Mouse (Mus musculus) right cerebral cortex, postnatal 14 days (tissue): ENCODE results near the gene Casp2.

Experiments used
- DNase-seq: peaks from one replicate; pipeline ENCODE4 v3.0.0; 2022

The Casp2 gene

GRCm38 (mm10) chr6:42264626-42265312 lies at the start of gene Casp2:
Gene Casp2 (plus strand): TSS chr6:42264985.
- DNase-seq, result peak; percentile 98

- no peak for DNase-seq
Observed at GRCm38 (mm10) chr6:42215028-42215427, 49.8 kb upstream of the Casp2 start, which contains the start of gene Tas2r144. Gene Tas2r144 (plus strand): TSS chr6:42215328.

- DNase-seq, result no peak
Observed at GRCm38 (mm10) chr6:42222286-42222685, 42.5 kb upstream of the Casp2 start.

GRCm38 (mm10) chr6:42225046-42225445 lies 39.7 kb upstream of the Casp2 start:
- no peak for DNase-seq

- peak; percentile 73 for DNase-seq
Observed at GRCm38 (mm10) chr6:42227240-42228101, 37.3 kb upstream of the Casp2 start.

- DNase-seq, result no peak
Observed at GRCm38 (mm10) chr6:42229610-42230009, 35.2 kb upstream of the Casp2 start.

- peak; percentile 11 for DNase-seq
Observed at GRCm38 (mm10) chr6:42231191-42231590, 33.6 kb upstream of the Casp2 start.

GRCm38 (mm10) chr6:42237276-42237805 lies 27.4 kb upstream of the Casp2 start:
- DNase-seq, result no peak

GRCm38 (mm10) chr6:42241311-42242045 lies 23.3 kb upstream of the Casp2 start:
- no peak for DNase-seq

- DNase-seq, result peak; percentile 63
Observed at GRCm38 (mm10) chr6:42245711-42246353, 19.0 kb upstream of the Casp2 start, which contains the start of gene Gstk1. Gene Gstk1 (plus strand): TSS chr6:42245935.

- no peak for DNase-seq
Observed at GRCm38 (mm10) chr6:42247173-42247572, 17.6 kb upstream of the Casp2 start.

- DNase-seq, result no peak
Observed at GRCm38 (mm10) chr6:42247981-42248380, 16.8 kb upstream of the Casp2 start.

- no peak for DNase-seq
Observed at GRCm38 (mm10) chr6:42251791-42252190, 13.0 kb upstream of the Casp2 start.

GRCm38 (mm10) chr6:42253103-42253502 lies 11.7 kb upstream of the Casp2 start:
- DNase-seq, result no peak

- peak; percentile 38 for DNase-seq
Observed at GRCm38 (mm10) chr6:42257303-42257863, 7.4 kb upstream of the Casp2 start.

GRCm38 (mm10) chr6:42260430-42260829 lies 4.4 kb upstream of the Casp2 start:
- no peak for DNase-seq

- DNase-seq, result no peak
Observed at GRCm38 (mm10) chr6:42261524-42262170, 3.1 kb upstream of the Casp2 start, which contains the start of gene Tmem139. Gene Tmem139 (plus strand): TSS chr6:42261970.

GRCm38 (mm10) chr6:42265391-42266330 lies 876 bp downstream of the Casp2 start:
- no peak for DNase-seq

- no peak for DNase-seq
Observed at GRCm38 (mm10) chr6:42270817-42271216, 6.0 kb downstream of the Casp2 start.

GRCm38 (mm10) chr6:42276151-42276550 lies 11.4 kb downstream of the Casp2 start:
- no peak for DNase-seq
